Mouse (Mus musculus) G1E-ER4 (cell line): ENCODE results near the gene Pde1b. TPM values are rescaled to one million over a fixed set of nuclear protein-coding genes. Genes with fewer than 3 reads are reported as not detected.

Experiments
- GATA1 ChIP-seq: IDR thresholded peaks from one replicate; pipeline ENCODE4 v1.8.0; 2012; ENCODE audit warnings: low read length, inconsistent platforms
- polyA plus RNA-seq: library from polyadenylated mRNA; stranded (reverse); fragments of >175 nt; gene quantifications from 2 replicates; pipeline ENCODE4 v1.2.3, GENCODE M21; 2012

Gene Pde1b
- 0.22 and 0.29 TPM in 2 replicates for polyA plus RNA-seq

GRCm38 (mm10) chr15:103502435-103503250 is at the start of gene Pde1b:
Gene Pde1b, plus strand, starts transcription at chr15:103503034.
- no peak for TF ChIP-seq GATA1

- TF ChIP-seq GATA1, result no peak
Observed at GRCm38 (mm10) chr15:103453551-103454218, 49.1 kb upstream of the Pde1b start, which contains the start of gene Nckap1l. Gene Nckap1l, plus strand, starts transcription at chr15:103453794.

GRCm38 (mm10) chr15:103454449-103454848 is 48.4 kb upstream of the Pde1b start:
- TF ChIP-seq GATA1, result no peak

- no peak for TF ChIP-seq GATA1
Observed at GRCm38 (mm10) chr15:103462539-103463261, 40.1 kb upstream of the Pde1b start.

- TF ChIP-seq GATA1, result no peak
Observed at GRCm38 (mm10) chr15:103471488-103472194, 31.2 kb upstream of the Pde1b start.

- TF ChIP-seq GATA1, result no peak
Observed at GRCm38 (mm10) chr15:103472265-103472664, 30.6 kb upstream of the Pde1b start.

- no peak for TF ChIP-seq GATA1
Observed at GRCm38 (mm10) chr15:103473182-103473581, 29.7 kb upstream of the Pde1b start.

GRCm38 (mm10) chr15:103473769-103474168 is 29.1 kb upstream of the Pde1b start:
- no peak for TF ChIP-seq GATA1

- TF ChIP-seq GATA1, result no peak
Observed at GRCm38 (mm10) chr15:103479080-103479606, 23.7 kb upstream of the Pde1b start.

- TF ChIP-seq GATA1, result no peak
Observed at GRCm38 (mm10) chr15:103480129-103480528, 22.7 kb upstream of the Pde1b start.

GRCm38 (mm10) chr15:103482488-103482887 is 20.3 kb upstream of the Pde1b start:
- TF ChIP-seq GATA1, result no peak

- TF ChIP-seq GATA1, result no peak
Observed at GRCm38 (mm10) chr15:103484490-103484889, 18.3 kb upstream of the Pde1b start.

- no peak for TF ChIP-seq GATA1
Observed at GRCm38 (mm10) chr15:103485106-103485505, 17.7 kb upstream of the Pde1b start.

- no peak for TF ChIP-seq GATA1
Observed at GRCm38 (mm10) chr15:103486658-103487057, 16.2 kb upstream of the Pde1b start.

GRCm38 (mm10) chr15:103488336-103488735 is 14.5 kb upstream of the Pde1b start:
- TF ChIP-seq GATA1, result no peak
